Mouse (Mus musculus) lung, postnatal 25 days (tissue): ENCODE measurements at regions not wholly inside any gene's neighbourhood (a gene's known extent, or its start where the extent isn't known, plus 50 kb on each side); places are given as distances from the start of the nearest gene placed in this dataset.
A peak's percentile ranks its signal among the peaks of the same experiment; 100 is the strongest.

ENCODE experiments used
- DNase-seq: peaks from one replicate; pipeline ENCODE4 v3.0.0; 2022; ENCODE audit warnings: low spot score

GRCm38 (mm10) chr15:25305801-25306200 lies 107.8 kb downstream of the Basp1 start:
- DNase-seq = no peak

GRCm38 (mm10) chr15:25303379-25303778 lies 110.2 kb downstream of the Basp1 start:
- DNase-seq = no peak

- no peak for DNase-seq
Observed at GRCm38 (mm10) chr15:25302671-25303294, 110.8 kb downstream of the Basp1 start.

- DNase-seq = no peak
Observed at GRCm38 (mm10) chr15:25301810-25302209, 111.8 kb downstream of the Basp1 start.

- no peak for DNase-seq
Observed at GRCm38 (mm10) chr15:25297278-25297677, 116.3 kb downstream of the Basp1 start.

GRCm38 (mm10) chr15:25296714-25297113 lies 116.8 kb downstream of the Basp1 start:
- DNase-seq = no peak

GRCm38 (mm10) chr15:25295753-25296152 lies 117.8 kb downstream of the Basp1 start:
- no peak for DNase-seq

GRCm38 (mm10) chr15:25291231-25291691 lies 122.3 kb downstream of the Basp1 start:
- DNase-seq = no peak

- DNase-seq = peak; percentile 18
Observed at GRCm38 (mm10) chr15:25287850-25288249, 125.7 kb downstream of the Basp1 start.

- no peak for DNase-seq
Observed at GRCm38 (mm10) chr15:25284354-25285199, 129.0 kb downstream of the Basp1 start.

GRCm38 (mm10) chr15:25283713-25284112 lies 129.9 kb downstream of the Basp1 start:
- no peak for DNase-seq

GRCm38 (mm10) chr15:25282346-25282745 lies 131.2 kb downstream of the Basp1 start:
- no peak for DNase-seq

- DNase-seq = no peak
Observed at GRCm38 (mm10) chr15:25281942-25282341, 131.6 kb downstream of the Basp1 start.

- no peak for DNase-seq
Observed at GRCm38 (mm10) chr15:25278317-25279156, 135.0 kb downstream of the Basp1 start.

- DNase-seq = no peak
Observed at GRCm38 (mm10) chr15:25276227-25276626, 137.3 kb downstream of the Basp1 start.

GRCm38 (mm10) chr15:25271886-25272285 lies 141.7 kb downstream of the Basp1 start:
- no peak for DNase-seq

- DNase-seq = no peak
Observed at GRCm38 (mm10) chr15:25270349-25270748, 143.2 kb downstream of the Basp1 start.

GRCm38 (mm10) chr15:25269345-25269996 lies 144.1 kb downstream of the Basp1 start:
- DNase-seq = peak; percentile 50

GRCm38 (mm10) chr15:25268436-25268835 lies 145.1 kb downstream of the Basp1 start:
- peak; percentile 21 for DNase-seq

- no peak for DNase-seq
Observed at GRCm38 (mm10) chr15:25267509-25267908, 146.1 kb downstream of the Basp1 start.

GRCm38 (mm10) chr15:25252648-25253567 lies 160.7 kb downstream of the Basp1 start:
- no peak for DNase-seq
